Mouse (Mus musculus) spleen, adult 2 months (tissue): ENCODE measurements around the gene Zfp658.

ENCODE experiments used
- CTCF ChIP-seq: fragments of 200-500 bp; IDR thresholded peaks from 2 replicates; pipeline ENCODE4 v1.5.1; 2011; ENCODE audit warnings: mild to moderate bottlenecking, inconsistent platforms; ENCODE audit not compliant: insufficient read depth, insufficient read length, insufficient replicate concordance; ENCODE audit errors: extremely low read depth
- POLR2A ChIP-seq: fragments of 200-500 bp; IDR thresholded peaks from 2 replicates; pipeline ENCODE4 v1.6.1; 2011; ENCODE audit warnings: low read depth, low read length, inconsistent platforms

DNA sequence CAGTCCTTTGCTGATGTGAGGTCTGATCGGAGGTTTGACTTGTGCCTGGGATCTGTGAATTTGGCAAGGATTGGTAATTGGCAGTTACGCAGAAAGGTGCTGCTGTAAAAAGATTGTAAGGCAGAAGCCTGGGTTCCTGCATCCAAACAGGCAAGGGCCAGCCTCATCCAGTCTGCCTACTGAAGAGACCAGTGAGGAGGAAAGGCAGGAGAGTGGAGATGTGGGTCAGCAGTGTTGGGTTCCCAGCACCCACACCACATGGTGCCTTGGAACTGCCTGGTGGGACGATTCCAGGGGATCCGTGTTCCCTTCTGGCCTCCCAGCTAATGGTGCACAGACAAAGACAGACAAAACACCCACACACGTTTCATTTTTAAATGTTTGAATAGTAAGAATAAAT lies 18.5 kb downstream of the Zfp658 start:
- TF ChIP-seq CTCF = no peak
- TF ChIP-seq POLR2A = no peak
